Mouse (Mus musculus) spleen, postnatal 36 days (tissue): ENCODE data around the gene Dnah7b.
"Not testable (repeated sequence)": the region's sequence is repeated elsewhere in the genome, so short reads cannot be mapped to it uniquely, and the experiment has no call there.

Source experiments
- DNase-seq, 2 experiments: peaks; one replicate each; pipeline ENCODE4 v3.0.0; 2022; ENCODE audit warnings: low spot score in 2 of 2, mixed read lengths in 1 of 2

Gene Dnah7b

DNA sequence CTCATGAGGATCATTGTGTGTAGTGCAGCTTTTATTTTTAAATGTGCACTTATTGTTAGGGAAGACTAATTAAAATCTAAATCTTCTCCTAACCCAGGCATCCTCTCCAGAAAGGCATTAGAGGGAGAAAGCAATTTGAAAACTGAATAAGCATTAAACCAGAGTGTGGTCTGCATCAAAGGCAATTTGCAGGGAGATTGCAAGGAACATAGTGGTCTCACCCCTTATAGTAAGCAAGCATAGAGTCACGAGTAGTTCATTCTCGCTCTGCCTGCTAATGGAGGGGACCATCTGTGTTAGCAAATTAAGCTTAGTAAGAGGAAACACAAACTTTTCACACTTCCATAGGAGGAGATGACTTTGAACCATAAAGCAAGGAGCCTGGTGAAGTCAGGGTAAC lies 228.3 kb downstream of the Dnah7b start:
- DNase-seq, result not testable (repeated sequence)

DNA sequence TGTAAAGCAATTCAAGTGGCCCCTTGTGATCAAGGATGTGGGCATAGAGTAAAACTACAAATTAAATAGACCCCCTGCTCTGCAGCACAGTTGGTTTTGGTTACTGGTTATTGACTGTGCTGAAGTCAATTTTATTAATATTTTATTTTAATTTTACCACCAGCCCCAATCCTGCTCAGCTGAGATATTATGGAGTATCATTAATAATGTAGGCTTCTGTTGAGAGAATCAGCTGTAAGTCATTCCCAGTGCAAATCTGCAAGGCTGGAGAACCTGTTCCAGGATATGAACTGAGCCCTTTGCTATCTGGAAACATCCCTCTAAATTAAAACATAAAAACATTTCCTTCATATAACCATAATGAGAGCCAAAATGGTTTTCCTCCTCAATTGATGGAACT lies 259.8 kb downstream of the Dnah7b start:
- not testable (repeated sequence) for DNase-seq

DNA sequence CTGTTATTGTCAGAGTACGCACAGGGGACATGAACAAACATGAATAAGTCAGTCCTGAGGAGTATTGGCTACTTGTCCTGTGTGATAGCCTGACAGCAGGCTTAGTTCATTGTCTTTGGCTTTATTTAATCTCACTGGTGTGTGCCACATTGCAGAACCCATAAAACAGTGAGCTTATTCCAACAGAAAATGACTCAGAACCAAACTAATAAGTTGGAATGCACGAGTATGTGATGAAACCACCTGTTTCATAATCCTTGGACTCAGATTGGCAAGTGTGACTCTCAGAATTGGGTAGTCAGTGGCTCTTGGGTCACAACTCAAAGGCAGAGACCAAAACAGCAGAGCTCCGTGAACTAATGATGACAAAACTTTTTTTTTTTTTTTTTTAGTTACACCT lies 279.2 kb downstream of the Dnah7b start:
- not testable (repeated sequence) for DNase-seq

DNA sequence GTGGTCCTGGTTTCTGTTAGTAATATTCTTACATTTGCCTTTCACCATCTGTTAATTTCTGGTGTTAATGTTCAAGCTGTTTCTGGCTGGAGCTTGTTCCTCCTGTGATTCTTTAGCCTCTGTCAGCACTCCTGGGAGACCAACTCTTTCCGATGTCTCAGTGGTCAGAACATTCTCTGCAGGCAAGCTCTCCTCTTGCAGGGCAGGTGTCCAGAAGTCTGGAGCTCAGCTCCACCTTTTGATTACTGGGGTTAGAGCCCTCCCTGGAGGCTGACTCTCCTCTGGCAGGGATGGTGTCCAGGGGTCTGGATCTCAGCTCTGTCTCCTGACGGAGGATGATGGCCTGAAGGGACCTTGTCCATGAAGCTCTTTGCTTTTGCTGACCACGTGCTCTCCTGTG lies 314.5 kb downstream of the Dnah7b start:
- not testable (repeated sequence) for DNase-seq

DNA sequence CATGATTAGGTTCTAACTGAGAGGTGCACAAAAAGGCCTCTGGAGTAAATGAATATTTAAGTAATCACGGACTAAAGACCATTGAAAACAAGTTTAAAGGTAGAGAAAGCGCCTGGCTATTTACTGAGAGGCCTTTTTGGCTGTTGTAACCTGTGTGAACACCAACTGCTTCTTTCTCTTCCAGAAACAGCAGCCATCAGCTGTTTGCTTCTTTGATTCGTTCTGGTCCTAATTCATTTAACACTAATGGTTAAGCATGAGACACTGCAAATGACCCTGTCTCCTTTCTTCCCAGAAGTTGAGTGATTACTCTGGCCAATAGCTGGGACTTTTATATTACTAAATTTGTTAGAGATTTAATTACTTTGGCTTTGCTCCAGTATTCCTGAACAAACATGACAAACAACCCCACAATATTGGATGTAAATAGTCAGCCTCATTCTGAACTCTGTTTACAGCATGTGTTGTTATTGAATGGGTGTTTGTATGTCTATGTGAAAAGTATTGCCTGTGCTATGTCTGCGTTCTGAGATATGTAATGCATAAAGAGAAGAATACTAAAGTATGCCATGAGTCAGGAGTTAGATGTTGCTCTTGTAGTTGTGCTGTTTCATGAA lies 328.7 kb downstream of the Dnah7b start:
- DNase-seq, result not testable (repeated sequence)

GRCm38 (mm10) chr1:46408324-46409115 lies 342.4 kb downstream of the Dnah7b start:
- no peak for DNase-seq

- DNase-seq, result not testable (repeated sequence)
Observed at GRCm38 (mm10) chr1:46414798-46415197, 348.7 kb downstream of the Dnah7b start.

DNA sequence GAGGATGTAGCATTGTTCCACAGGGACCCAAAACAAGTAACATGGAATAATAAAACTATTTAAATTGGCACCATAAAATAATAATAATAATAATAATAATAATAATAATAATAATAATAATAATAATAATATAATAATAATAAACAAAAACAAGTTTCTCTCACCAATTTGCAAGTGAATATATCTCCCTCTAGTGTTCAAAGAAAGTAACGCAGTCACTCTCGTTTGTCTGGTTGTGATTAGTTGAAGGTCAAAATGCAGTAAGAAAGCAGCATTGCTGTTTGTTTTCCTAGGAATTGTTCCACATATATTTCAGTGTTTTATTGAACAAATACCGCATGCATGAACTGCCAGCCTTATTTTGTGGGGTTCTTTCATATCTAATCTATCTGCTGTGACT lies 350.8 kb downstream of the Dnah7b start:
- DNase-seq, result not testable (repeated sequence)

GRCm38 (mm10) chr1:46418966-46419365 lies 352.9 kb downstream of the Dnah7b start:
- not testable (repeated sequence) for DNase-seq
